Mouse (Mus musculus) cerebellum, adult 2 months (tissue): ENCODE results near the gene Rheb.

ENCODE experiments used
- CTCF ChIP-seq: fragments of 200-500 bp; IDR thresholded peaks from 2 replicates; pipeline ENCODE4 v1.5.1; 2011; ENCODE audit warnings: low read depth, mild to moderate bottlenecking, control low read depth, low read length, moderate library complexity, borderline replicate concordance; ENCODE audit not compliant: insufficient read depth
- POLR2A ChIP-seq: fragments of 200-500 bp; IDR thresholded peaks from 2 replicates; pipeline ENCODE4 v1.6.1; 2011; ENCODE audit warnings: low read length, control low read depth, borderline replicate concordance; ENCODE audit not compliant: insufficient read depth

- TF ChIP-seq POLR2A (no peak), CTCF (no peak)
These were observed 665 bp upstream of the Rheb start for GRCm38 (mm10) chr5:24843103-24843475.
